Mouse (Mus musculus): ENCODE measurements around the gene Sh2b1.

The Sh2b1 gene

DNA sequence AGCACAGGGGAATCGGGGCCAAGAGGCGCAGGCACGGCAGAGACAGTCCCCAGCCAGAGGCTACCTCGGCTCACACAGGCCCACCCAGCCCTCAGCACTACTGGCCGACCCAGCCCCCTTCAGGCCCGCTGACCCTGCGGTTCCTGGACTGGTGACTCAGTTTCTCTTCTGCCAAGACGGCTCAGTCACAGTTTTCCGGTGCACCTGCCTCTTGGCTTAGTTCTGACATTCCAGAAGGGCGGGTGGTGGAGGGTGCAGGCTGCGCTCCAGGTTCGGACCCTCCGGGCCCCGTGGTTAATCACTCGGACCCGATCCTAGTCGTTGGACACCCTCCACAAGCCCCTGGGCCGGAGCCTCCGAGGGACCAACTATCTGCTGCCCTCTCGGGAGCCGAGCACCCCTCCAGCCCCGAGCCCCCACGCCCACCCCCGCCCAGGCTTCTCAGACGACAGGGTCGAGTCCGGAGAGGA is 703 bp downstream of the Sh2b1 start:
- DNase-seq (ENCODE audit: low spot score in 2 of 2) = peak; percentile 19 to 20

DNA sequence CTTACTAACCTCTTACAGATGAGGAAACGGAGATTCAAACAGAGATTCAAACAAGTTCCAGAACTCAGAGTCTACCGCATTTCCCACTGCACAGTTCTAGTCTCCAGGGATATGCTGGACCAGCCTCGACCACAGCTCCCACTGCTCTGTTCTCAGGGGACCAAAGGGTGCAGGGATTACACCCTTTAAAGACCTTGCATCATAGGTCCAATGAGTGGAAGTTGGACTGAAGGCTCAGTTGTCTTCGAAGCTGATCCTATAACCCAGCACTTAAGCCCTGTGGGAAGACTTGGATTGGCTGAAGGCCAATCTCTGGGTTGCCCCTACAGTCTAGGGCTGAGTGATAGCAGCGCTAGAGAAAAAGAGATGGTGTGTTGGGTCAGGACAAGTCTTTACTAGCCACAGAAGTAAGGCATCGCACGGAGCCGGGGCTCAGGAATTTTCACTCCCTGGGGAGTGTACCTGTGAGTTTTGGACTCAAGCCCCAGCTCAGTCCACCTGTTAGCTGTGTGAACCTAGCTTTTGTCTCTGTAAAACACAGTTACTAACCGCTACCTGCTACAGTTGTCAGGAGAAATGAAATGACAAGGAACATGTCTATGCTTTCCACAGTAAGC is 1.6 kb downstream of the Sh2b1 start:
- DNase-seq (ENCODE audit: low spot score in 2 of 2) = no peak

DNA sequence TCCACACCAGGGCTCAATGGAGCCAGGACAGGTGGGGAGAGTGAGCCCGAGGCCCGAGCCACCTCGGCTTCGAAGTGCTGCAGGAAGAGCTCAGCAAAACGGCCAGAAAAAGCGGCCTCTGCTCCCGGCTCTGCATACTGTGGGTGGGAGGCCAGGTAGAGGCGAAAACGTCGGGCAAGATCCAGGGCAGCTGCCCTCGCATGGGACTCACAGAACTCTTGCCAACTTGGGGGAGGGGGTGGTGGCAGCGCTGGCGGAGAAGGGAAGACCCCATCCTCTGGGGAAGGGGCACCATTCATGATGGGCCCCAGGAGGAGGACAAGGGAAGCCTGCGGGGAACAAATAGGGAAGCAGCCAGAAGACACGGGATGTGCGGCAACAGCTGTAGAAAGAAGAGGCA is 2.5 kb downstream of the Sh2b1 start:
- DNase-seq (ENCODE audit: low spot score in 2 of 2) = no peak

DNA sequence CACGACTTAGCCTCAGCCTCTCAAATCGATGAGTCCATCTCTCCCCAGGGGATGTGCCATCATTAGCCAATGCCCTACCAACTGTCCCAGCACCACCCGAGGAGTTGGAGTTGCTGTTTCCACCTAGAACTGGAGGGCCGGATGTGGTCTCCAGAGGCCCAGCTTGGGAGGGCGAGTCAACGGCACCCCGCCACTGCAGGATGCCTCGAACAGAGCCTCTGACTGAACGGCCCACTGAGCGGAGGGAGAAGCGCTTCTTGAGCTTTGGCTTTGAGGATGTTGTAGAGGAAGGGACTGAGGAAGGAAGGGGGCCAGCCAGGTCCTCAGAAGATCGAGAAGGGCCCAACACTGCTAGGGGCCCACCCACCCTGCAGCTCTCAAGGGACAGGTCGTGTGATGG is 2.9 kb downstream of the Sh2b1 start:
- DNase-seq (ENCODE audit: low spot score in 2 of 2) = no peak

DNA sequence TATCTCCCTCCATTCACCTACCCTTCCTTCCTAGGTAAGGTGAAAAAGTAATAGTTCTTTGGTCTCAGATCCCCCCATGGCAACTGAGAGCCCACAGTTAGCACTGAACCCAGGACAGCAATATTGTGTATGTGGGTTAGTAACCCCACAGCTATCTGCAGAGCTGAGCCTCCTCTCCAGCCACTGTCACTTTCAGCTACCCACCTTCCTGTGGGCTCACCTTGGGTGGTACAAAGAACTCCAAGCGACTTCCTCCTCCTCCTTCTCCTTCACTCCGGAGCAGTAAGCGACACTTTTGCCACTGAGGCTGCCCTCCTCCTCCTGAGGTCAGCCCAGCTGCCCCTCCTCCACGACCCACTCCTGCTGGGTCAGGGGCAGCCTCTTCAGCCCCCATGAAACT is 3.4 kb downstream of the Sh2b1 start:
- DNase-seq (ENCODE audit: low spot score in 2 of 2) = no peak

DNA sequence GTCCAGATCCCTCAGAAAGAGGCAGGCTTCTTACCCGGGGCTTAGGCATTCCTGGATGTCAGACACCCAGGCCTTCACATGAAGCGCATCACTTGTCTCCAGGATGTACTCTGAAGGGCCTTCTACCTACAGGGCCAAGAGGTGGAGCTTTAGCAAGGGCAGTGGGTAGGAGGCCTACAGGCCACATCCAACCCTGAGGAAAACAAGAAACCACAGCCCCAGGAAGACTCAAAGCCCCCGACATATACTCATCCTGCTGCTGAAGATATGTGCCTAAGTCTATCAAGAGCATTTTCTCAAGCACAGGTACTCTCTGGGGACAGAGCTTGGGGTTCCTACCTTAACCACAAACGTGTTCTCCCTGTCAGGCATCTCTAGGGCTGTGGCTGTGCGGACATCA is 3.9 kb downstream of the Sh2b1 start:
- no peak for DNase-seq (ENCODE audit: low spot score in 2 of 2)

DNA sequence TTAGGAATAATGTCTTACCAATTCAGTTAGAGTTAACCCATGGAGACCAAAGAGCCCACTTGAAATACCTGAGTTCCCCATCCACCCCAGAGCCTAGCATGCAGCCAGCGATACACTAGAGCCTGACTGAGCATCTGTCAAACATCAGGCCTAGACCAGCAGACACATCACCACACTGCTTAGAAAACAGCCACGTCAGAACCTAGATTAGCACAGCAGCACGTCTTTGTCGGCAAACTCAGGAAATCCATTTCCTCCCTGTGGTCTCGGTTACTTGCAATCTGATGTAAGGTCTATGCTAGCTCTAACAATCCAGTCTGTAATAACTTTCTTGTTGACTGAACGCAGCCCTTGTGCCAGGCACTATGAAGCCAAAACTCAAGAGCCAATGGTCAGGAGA is 5.1 kb downstream of the Sh2b1 start:
- DNase-seq (ENCODE audit: low spot score in 2 of 2) = no peak

DNA sequence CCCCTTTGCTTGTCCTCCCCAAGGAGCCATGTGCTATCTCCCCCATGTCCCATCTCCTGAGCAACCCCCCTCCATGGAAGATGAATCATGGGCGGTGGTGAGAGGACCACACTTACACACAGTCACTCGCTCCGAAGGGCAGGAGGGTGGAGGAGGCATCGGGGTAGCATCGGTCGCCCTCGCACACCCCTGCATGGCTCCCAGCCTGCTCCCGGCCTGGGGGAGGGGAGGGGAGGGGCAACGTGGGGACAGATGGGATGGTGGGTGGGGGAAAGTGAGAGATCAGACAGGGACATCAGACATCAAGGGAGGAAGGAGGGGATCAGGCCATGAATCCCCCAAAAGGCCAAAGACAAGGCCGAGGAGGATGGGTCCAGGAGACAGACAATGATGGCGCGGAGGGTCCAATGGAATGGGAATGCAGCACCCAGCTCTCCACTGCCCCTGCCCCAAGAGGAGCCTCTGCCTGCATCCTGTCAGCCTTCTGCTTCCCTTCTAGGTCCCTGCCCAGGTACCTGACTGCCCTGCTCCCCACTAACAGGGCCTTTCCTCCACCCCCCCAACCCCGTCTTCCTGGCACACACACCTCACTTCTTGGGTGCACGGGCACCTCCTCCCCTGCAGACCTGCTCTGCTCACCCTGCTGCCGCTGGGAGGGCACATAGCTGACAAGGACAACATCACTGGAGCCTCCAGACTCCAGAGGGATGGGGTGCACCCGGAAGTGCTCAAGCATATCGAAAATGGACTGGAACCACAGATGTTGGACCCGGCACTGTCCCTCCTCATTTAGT is 7.2 kb downstream of the Sh2b1 start:
- no peak for DNase-seq (ENCODE audit: low spot score in 2 of 2)

DNA sequence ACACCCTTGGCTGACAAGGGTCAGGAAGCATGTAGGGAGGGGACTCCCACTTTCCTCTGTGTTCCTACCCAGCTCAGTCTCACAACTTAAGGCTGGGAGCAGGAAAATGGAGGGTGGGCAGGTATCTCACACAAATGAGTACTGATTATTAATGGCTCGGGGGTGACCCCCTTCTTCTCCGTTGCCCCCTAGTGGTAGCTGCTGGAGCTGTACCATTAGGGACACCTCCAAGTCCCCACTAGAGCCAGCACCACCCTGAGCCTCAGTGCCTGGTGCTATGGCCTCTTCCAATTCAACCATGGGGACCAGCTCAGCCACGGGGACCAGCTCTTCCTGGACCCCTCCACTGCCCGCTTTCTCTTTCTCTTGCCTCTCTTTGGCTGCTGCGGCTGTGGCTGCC is 8.0 kb downstream of the Sh2b1 start:
- DNase-seq (ENCODE audit: low spot score in 2 of 2) = no peak

DNA sequence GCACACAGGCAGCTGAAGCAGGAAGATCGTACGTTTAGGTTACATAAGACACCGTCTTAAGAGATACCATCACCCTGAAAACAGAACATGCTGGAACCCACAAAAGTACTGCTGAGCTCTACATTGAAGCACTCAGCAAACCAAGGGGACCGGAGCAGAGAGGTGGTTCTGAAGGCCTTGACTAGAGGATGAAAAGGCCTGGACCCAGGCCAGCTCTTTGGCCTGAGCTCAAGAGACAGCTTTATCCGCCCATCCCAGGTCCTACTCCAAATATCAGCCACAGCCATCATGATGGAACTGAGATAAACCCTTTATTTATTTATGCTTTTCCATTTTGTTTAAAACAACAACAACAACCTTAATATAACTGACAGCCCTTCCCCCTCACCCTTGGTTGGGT is 8.5 kb downstream of the Sh2b1 start:
- DNase-seq (ENCODE audit: low spot score in 2 of 2) = no peak

DNA sequence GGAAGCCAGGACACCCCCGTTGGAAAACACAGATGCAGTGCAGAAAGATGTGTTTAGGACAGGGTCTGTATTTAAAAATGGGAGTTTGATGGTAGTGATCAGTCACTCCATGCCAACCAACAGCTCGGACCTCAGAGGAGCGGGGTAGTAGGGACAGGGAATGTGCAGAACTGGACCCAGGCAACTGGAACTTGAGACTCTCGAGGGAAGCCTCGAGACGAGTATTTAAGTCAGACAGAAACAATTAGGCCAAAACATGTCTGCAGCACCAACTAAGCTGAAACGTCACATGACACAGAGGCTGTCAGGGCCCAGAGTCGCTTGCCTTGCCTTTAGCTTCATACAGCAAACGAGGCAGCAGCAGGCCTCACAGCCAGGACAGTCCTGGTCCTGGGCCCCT is 9.1 kb downstream of the Sh2b1 start:
- DNase-seq (ENCODE audit: low spot score in 2 of 2) = no peak

DNA sequence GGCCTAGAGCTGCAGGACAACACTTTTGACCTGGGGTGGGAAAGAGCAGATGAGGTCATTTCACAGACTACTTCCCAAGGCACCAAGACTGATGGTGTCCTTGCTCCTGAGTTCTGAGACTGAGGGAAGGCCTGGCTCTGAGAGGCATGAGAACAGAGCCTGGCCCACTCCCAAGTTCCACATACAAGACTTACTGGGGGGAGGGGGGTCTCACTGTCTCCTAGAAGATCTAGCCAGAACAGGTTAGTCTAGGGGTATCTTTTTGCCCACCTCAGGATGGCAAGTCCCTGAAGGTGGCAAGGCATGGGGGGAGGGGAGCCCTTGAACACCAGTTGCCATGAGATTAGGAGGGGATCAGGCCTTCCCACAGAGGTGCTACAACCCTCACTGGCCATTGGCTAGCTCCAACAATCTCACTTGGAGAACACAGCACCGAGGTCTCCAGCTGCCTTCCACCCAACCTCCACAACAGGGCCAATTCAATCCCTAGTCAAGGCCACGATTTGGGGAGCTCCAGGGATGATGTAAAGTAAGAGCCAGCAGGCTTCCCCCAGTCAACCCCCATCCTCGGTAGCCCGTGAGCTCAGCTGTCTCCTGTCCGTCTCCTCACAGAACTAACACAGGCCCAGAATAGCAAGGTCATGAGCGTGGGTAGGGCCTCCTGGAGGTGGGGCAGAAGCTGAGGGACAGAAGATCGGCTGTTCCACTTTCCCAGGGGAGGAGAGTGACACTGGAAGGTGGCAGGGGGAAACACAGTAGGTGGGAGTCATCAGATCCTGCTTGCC is 9.8 kb downstream of the Sh2b1 start:
- DNase-seq (ENCODE audit: low spot score in 2 of 2) = no peak

DNA sequence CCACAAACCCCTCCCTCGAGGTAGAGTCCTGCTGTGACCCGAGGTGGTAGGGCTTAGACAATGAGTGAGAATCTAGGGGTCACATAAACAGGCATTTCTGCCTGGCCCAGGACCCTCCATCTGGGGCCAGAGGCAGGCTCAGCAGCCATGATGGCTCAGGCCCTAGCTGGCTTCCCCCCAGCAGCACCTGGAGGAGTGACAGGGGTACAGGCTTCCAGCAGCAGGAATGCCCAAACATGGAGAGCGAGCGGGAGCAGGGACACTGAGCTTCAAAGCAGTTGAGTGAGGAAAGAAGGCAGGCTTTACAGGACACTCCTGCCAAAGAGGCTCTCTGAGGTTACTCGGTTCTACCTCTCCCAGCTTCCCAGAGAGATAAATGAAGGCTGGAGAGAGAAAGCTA is 10.4 kb downstream of the Sh2b1 start:
- no peak for DNase-seq (ENCODE audit: low spot score in 2 of 2)

DNA sequence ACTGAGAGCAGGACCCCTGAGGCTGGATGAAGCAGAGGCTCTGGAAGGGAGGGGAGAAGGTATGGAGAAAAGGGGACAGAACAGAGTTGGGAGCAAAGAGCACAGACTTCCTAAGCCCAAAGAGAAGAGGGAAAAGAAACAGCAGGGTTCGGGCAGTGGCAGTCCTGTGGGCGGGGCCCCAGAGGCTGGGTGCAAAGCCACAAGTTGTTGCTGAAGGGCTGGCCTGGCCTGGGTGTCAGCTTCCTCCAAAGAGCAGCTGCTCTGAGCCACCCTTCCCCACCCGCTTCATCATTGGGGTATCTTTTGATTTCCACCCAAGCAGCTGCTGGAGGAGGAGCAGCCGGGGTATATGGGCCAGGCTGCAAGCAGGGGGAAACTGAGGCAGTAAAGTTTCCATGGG is 11.1 kb downstream of the Sh2b1 start:
- no peak for DNase-seq (ENCODE audit: low spot score in 2 of 2)

DNA sequence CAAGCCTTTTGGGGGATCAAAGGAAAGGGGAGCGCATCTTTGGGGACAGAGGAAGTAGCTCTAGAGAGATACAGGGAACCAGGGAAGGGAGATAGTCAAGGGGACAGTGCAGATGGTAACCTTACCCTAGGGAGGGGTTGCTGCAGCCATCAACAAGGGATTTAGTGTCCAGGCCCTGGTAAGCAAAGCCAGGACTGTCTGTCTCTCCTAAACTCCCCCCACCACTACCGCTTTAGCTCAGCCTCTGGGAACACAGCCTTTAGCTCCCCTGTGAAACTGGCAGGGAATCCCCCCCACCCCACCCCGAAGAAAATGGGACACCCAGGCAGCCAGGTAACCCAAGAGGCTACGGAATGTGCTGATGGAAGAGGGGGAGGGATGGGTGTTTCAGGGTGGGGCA is 11.7 kb downstream of the Sh2b1 start:
- no peak for DNase-seq (ENCODE audit: low spot score in 2 of 2)

DNA sequence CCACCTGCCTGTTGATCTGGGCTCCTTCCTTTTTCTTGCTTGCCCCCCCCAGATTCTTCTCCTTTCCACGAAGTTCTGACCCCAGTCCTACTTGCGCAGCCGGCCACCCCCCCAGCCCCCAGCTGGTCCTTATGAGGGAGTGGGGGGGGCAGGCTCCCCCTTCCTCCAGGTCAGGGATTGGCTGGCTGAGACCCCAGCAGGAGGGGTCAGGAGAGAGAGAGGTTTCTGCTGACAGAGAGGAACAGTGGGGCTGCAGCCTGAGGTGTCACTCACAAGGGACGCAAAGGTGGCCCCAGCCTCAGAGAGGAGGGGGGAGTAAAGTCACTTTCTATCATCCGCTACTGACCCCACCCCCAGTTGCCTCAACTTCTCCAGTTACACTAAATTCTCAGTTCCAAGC is 12.2 kb downstream of the Sh2b1 start, which contains the start of gene Atp2a1:
Gene Atp2a1 (minus strand): TSS at position 105 of the 400 bp plus-strand sequence.
- DNase-seq (ENCODE audit: low spot score in 2 of 2) = no peak

DNA sequence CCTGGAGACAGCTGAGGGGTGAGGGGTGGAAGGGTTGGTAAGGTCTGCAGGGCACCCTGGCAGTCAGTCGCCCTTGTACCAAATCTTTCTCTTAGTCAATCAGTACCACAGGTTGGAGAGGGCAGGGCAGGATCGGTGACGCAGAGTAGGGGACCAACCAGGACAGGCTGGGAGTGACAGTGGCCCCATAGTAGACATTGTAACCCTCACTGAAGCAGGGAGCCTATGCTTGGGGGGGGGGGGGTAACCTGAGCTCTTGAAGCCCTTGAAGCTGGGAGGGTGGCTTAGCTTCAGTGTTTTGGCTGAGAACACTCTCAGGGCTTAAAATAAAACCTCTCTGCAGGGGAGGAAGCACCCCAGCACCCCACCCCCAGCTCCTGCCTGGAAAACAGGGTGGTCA is 13.6 kb downstream of the Sh2b1 start:
- no peak for DNase-seq (ENCODE audit: low spot score in 2 of 2)

DNA sequence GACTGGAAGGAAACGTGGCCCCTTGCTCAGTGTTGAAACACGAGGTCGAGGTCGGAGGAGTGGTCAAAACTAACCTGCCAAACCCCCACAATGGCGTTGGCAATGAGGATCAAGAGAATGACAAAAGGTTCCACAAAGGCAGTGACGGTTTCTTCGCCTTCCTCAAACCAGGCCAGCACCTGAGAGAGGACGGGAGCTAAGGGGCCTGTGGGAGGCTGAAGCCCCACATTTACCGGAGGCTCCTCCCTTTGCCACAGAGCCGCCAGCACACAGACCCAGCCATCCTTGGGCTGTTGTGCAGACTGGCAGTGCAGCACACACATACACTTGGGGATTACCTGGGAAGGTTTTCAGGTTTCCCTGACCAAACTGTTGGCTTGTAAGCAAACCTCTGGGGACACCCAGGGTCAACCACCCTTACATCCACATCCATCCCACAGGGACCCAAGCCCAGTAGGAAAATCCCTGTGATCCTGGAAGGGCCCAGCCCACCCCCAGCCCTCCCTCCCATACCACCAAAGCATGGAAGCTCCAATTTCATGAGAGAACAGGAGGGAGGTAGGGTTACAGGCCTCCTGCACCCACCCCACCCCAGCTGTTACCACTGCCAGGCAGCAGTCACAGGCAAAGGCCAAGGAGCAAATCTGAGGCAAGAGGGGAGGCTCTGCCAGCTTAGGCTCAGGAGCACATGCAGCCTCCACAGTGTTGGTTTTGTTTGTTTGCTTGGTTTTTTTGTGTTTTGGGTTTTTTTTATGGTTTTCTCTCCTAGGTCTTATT is 14.4 kb downstream of the Sh2b1 start:
- DNase-seq (ENCODE audit: low spot score in 2 of 2) = no peak

DNA sequence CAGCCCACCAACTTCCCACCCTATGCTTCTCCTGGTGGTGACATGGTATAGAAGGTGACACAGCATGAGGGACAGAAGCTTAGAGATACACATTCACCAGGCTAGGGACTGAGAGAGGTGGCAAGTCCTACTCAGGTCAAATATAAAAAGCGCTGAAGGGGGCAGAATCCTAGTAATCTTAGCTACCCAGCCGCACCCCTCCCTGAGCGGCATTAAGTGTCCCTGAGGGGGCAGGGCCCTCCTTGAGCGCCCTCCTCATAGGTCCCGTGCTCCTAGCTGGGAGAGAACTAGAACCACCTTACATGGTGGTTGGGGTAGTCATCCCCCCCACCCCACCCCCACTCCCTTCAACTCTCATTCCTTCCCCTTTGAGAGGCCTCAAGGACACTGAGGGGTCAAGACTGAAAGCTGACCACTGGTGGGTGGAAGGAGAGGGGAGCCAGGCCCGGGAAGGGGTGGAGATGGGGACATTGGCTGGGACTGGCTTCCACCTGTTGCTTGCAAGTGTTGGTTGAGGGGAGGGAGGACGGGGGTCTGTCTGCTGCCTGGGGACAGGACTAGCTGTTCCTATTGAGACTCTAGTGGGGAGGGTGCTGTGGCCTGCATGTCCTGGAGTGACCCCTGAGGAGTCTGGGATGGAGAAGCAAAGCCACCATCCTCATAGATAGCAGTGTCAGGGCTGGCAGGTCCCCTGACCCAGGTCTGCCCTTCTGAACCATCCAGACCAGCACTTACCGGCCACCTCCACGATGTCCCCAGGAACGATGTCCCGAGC is 16.2 kb downstream of the Sh2b1 start:
- no peak for DNase-seq (ENCODE audit: low spot score in 2 of 2)

DNA sequence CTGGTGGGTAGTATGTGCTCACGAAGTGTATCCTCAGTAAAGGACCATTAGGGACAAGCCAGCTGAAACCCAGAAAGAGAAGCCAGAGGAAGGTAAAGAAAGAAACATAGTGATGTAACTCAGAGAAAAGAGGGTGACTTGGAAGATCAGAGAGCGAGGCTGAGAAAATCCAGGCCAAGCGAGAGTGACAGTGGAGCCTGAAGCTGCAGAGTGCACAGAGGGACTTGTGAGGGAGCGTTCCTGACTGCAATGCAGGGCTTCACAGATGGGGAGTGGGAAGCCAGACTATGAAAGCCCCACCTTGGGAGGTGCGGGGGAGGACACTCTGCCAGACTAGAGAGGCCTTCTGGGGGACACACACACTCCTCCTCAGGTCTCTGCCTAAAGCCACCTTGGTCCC is 17.0 kb downstream of the Sh2b1 start:
- DNase-seq (ENCODE audit: low spot score in 2 of 2) = no peak

Data from urinary bladder, postnatal 36 days (tissue).